Mouse (Mus musculus): ENCODE measurements around the gene Pik3ip1. TPM values are rescaled to one million over a fixed set of nuclear protein-coding genes. Genes with fewer than 3 reads are reported as not detected.
A peak's percentile ranks its signal among the peaks of the same experiment; 100 is the strongest.

Gene Pik3ip1
- polyA plus RNA-seq, 1 experiment: 8.5 TPM

DNA sequence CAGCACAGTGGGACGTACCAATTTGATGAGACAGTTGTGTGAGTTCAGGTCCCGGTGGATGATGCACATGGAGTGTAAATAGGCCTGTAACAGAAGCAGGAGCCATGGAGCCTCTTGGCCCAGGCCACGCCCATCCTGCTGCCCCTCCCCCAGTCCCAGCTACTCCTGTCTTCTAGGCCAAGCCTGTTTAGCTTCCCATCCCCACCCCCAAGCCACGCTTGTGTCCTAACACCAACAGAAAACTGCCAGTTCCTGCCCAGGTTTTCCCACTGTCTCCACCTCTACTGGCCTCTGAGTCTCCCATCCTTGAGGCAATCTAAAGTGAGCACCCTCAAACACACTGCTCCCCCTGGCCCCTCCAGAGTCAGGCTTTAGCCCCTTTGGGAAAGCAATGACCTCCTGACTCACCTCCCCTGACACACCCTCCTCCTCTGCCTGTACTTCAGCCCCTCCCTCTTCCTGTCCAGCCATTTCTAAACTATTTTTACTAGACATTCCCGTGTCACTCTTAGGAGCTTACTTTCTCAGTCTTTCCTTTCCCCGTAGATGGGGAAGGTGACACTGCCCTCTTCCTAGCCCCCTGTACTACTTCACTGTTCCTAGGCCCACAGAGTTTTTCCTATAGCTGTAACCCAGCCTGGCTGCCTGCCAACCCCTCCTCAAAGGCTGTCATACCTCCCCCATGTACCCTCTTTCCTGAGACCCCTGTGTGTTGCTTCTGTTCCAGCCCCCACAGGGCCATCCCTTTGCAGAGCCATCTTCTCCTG lies 18.6 kb downstream of the Pik3ip1 start:
- Histone ChIP-seq H3K4me3 (ENCODE audit: insufficient read depth, low read depth, low read length) (no peak overlapping the region), H3K27ac (ENCODE audit: insufficient read depth, low read depth, low read length) (no peak overlapping the region), H3K27me3 (replicated peaks; ENCODE audit: control insufficient read depth, insufficient read depth, low read length) (no peaks in the 10 kb centered on the region), H3K4me1 (ENCODE audit: control insufficient read depth, insufficient read depth, low read length) (no peaks in the 10 kb centered on the region), H3K36me3 (ENCODE audit: control insufficient read depth, insufficient read depth, low read length) (no peaks in the 10 kb centered on the region)
- peak; percentile 43 for DNase-seq
- 46% methylated on average over 6 of the region's 6 CpGs for WGBS
- TF ChIP-seq POLR2A (IDR thresholded peaks at IDR 0.05; ENCODE audit: low read depth, low read length) (no peak), CTCF (conservative IDR thresholded peaks at IDR 0.05; ENCODE audit: insufficient read depth, insufficient read length, low read depth, low read length) (no peak)

DNA sequence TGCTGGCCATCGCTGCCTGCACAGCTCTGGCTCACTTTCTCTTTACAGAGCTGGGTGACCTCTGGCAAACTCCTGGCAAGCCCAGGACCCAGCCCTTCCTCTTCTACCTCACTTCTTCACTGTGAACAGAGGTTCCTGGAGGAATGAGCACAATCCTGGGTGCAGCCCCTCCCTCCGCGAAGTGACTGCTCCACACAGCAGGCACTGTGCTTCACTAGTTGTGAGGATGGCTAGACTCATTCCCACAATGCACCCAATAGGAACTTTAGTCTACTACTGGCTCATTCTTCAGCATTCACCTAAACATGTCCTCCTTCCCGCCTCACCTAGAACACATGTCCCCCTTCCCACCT lies 19.1 kb downstream of the Pik3ip1 start:
- DNase-seq: no peak
- Histone ChIP-seq H3K36me3 (ENCODE audit: control insufficient read depth, insufficient read depth, low read length) (no peaks in the 10 kb centered on the region), H3K4me3 (ENCODE audit: insufficient read depth, low read depth, low read length) (no peak overlapping the region), H3K27ac (ENCODE audit: insufficient read depth, low read depth, low read length) (no peak overlapping the region), H3K4me1 (ENCODE audit: control insufficient read depth, insufficient read depth, low read length) (no peaks in the 10 kb centered on the region), H3K27me3 (replicated peaks; ENCODE audit: control insufficient read depth, insufficient read depth, low read length) (no peaks in the 10 kb centered on the region)
- no peak for TF ChIP-seq CTCF (conservative IDR thresholded peaks at IDR 0.05; ENCODE audit: insufficient read depth, insufficient read length, low read depth, low read length)
- TF ChIP-seq POLR2A (IDR thresholded peaks at IDR 0.05; ENCODE audit: low read depth, low read length): no peak
- WGBS: 83% methylated on average over 4 of the region's 4 CpGs

GRCm38 (mm10) chr11:3352131-3352530 lies 21.9 kb downstream of the Pik3ip1 start:
- H3K27ac ChIP-seq (ENCODE audit: insufficient read depth, low read depth, low read length): no peak overlapping the region
- no peaks in the 10 kb centered on the region for H3K27me3 ChIP-seq (replicated peaks; ENCODE audit: control insufficient read depth, insufficient read depth, low read length)
- WGBS: 93% methylated on average over 9 of the region's 9 CpGs
- no peak overlapping the region for H3K4me3 ChIP-seq (ENCODE audit: insufficient read depth, low read depth, low read length)
- TF ChIP-seq POLR2A (IDR thresholded peaks at IDR 0.05; ENCODE audit: low read depth, low read length) (no peak), CTCF (conservative IDR thresholded peaks at IDR 0.05; ENCODE audit: insufficient read depth, insufficient read length, low read depth, low read length) (no peak)
- DNase-seq: no peak
- no peaks in the 10 kb centered on the region for H3K4me1 ChIP-seq (ENCODE audit: control insufficient read depth, insufficient read depth, low read length)
- H3K36me3 ChIP-seq (ENCODE audit: control insufficient read depth, insufficient read depth, low read length): no peaks in the 10 kb centered on the region

DNA sequence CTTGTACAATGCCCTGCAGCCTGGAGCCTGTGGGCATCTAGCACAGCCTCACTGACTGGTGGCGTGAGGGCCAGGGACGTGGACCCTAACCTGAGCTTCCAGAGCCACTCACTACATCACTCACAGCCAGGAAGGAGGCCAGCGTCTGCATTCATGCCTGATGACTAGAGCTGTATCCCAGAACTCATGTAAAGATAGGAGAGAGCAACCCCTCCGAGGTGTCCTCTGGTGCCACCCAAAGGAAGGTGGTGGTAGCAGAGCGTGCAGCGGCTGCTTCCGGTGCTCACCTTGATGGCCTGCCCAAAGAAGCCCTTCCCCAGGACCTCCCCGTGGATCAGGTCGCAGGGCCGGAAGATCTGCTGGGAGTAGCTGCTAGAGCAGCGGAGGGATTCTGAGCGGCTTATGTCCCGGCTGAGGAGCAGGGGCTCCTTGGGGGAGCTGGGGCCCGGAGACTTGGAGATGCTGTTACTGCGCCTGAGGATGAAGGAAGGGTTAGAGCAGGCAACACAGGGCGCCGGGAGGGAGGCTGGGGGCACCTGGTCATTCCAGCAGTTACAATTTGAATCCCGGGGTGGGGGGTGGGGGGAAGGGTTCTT lies 22.9 kb downstream of the Pik3ip1 start:
- TF ChIP-seq CTCF (conservative IDR thresholded peaks at IDR 0.05; ENCODE audit: insufficient read depth, insufficient read length, low read depth, low read length) (peak; percentile 40; the same call in 1 of the 2 replicates), POLR2A (IDR thresholded peaks at IDR 0.05; ENCODE audit: low read depth, low read length) (no peak)
- WGBS: 65% methylated on average over 18 of the region's 18 CpGs
- H3K36me3 ChIP-seq (ENCODE audit: control insufficient read depth, insufficient read depth, low read length): no peaks in the 10 kb centered on the region
- H3K27me3 ChIP-seq (replicated peaks; ENCODE audit: control insufficient read depth, insufficient read depth, low read length): no peaks in the 10 kb centered on the region
- no peak overlapping the region for H3K27ac ChIP-seq (ENCODE audit: insufficient read depth, low read depth, low read length)
- no peaks in the 10 kb centered on the region for H3K4me1 ChIP-seq (ENCODE audit: control insufficient read depth, insufficient read depth, low read length)
- no peak overlapping the region for H3K4me3 ChIP-seq (ENCODE audit: insufficient read depth, low read depth, low read length)
- no peak for DNase-seq

DNA sequence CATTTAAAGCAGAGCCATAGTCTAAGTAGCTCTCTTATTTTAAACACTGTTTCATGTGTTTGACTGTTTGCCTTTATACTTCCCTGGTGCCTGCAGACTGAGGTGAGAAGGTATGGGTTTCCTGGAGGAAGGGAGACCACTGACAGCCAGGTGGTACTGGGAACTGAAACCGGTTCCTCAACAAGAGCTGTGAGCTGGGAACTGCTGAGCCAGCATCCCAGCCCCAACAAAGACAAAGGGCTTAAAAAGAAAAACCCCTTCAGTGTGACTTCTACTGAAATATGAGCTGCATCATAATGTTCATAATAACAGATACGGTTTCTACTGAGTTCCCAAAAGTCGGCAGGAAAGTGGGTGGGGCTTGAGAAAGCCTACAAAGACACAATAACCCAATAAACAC lies 32.7 kb downstream of the Pik3ip1 start:
- H3K4me3 ChIP-seq (ENCODE audit: insufficient read depth, low read depth, low read length): no peak overlapping the region
- no peak overlapping the region for H3K27ac ChIP-seq (ENCODE audit: insufficient read depth, low read depth, low read length)
- TF ChIP-seq CTCF (conservative IDR thresholded peaks at IDR 0.05; ENCODE audit: insufficient read depth, insufficient read length, low read depth, low read length): no peak
- TF ChIP-seq POLR2A (IDR thresholded peaks at IDR 0.05; ENCODE audit: low read depth, low read length): no peak
- no peaks in the 10 kb centered on the region for H3K4me1 ChIP-seq (ENCODE audit: control insufficient read depth, insufficient read depth, low read length)
- DNase-seq: no peak
- H3K36me3 ChIP-seq (ENCODE audit: control insufficient read depth, insufficient read depth, low read length): no peaks in the 10 kb centered on the region
- 73% methylated on average over 3 of the region's 3 CpGs for WGBS
- H3K27me3 ChIP-seq (replicated peaks; ENCODE audit: control insufficient read depth, insufficient read depth, low read length): no peaks in the 10 kb centered on the region

- Histone ChIP-seq H3K4me1 (ENCODE audit: control insufficient read depth, insufficient read depth, low read length) (no peaks in the 10 kb centered on the region), H3K4me3 (ENCODE audit: insufficient read depth, low read depth, low read length) (no peak overlapping the region), H3K27me3 (replicated peaks; ENCODE audit: control insufficient read depth, insufficient read depth, low read length) (no peaks in the 10 kb centered on the region), H3K27ac (ENCODE audit: insufficient read depth, low read depth, low read length) (no peak overlapping the region), H3K36me3 (ENCODE audit: control insufficient read depth, insufficient read depth, low read length) (no peaks in the 10 kb centered on the region)
- WGBS: 79% methylated on average over 7 of the region's 7 CpGs
- no peak for TF ChIP-seq POLR2A (IDR thresholded peaks at IDR 0.05; ENCODE audit: low read depth, low read length)
- TF ChIP-seq CTCF (conservative IDR thresholded peaks at IDR 0.05; ENCODE audit: insufficient read depth, insufficient read length, low read depth, low read length): no peak
- no peak for DNase-seq
Measured at GRCm38 (mm10) chr11:3366411-3366810, 36.2 kb downstream of the Pik3ip1 start.

DNA sequence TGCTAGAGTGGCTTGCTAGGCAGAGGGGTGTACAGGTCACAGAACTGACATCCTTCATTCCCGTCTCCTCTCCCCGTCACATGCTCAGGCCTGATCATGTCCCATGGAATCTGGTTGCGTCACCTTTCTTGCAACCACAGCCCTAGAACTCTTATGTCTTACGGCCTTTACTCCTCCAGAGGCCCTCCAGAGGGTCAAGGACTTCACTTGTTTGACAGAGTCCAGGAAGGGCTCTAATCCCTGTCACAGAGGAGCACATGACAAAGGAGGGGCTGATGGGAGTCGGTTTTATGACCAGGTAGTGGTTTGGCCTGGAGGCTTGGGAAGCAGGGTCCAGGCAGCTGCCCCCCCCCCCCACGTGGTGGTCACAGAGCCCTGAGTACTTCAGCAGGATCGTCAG lies 38.8 kb downstream of the Pik3ip1 start:
- no peak overlapping the region for H3K4me3 ChIP-seq (ENCODE audit: insufficient read depth, low read depth, low read length)
- 64% methylated on average over 7 of the region's 7 CpGs for WGBS
- H3K27ac ChIP-seq (ENCODE audit: insufficient read depth, low read depth, low read length): no peak overlapping the region
- DNase-seq: no peak
- H3K27me3 ChIP-seq (replicated peaks; ENCODE audit: control insufficient read depth, insufficient read depth, low read length): no peaks in the 10 kb centered on the region
- TF ChIP-seq CTCF (conservative IDR thresholded peaks at IDR 0.05; ENCODE audit: insufficient read depth, insufficient read length, low read depth, low read length) (no peak), POLR2A (IDR thresholded peaks at IDR 0.05; ENCODE audit: low read depth, low read length) (no peak)
- no peaks in the 10 kb centered on the region for H3K36me3 ChIP-seq (ENCODE audit: control insufficient read depth, insufficient read depth, low read length)
- no peaks in the 10 kb centered on the region; the same call in 1 of the 2 replicates for H3K4me1 ChIP-seq (ENCODE audit: control insufficient read depth, insufficient read depth, low read length)

All from kidney, adult 2 months (tissue).